Comparison of ENCODE assay signal across 10 mouse cellular contexts in genomic region chr4:84202231-84202630, GRCm38 (mm10).
DNase-seq lines count a peak whose midpoint lies in the region; ATAC-seq and TF ChIP-seq lines count a peak whose summit lies in the region.
"Had no signal": no experiment of that assay in that cellular context is flagged by ENCODE, and none has a peak within 500 bp of the region (broad histone marks: within the 10 kb centered on the region; RNA-seq: fewer than 3 reads in every experiment).

No protein-coding gene starts in this region.

- peak; percentile 31; the same call in 1 of the 2 replicates for ATAC-seq in embryonic facial prominence, embryonic 14.5 days (ENCODE audit: low read depth)
- ATAC-seq in hindbrain, embryonic 14.5 days (ENCODE audit: low FRiP score), result peak; percentile 67; the same call in 1 of the 2 replicates
- ATAC-seq in neural tube, embryonic 14.5 days (ENCODE audit: low read depth), result peak; percentile 67; the same call in 1 of the 2 replicates
- ATAC-seq in erythroid progenitor cell, adult 5-6 weeks (replicated peaks; ENCODE audit: low FRiP score, poor library complexity, severe bottlenecking), result no peak

- no peak for TF ChIP-seq CTCF in thymus, adult 2 months (IDR thresholded peaks at IDR 0.05; ENCODE audit: borderline replicate concordance, control insufficient read depth, extremely low read depth, insufficient read depth, low read length, poor library complexity)

- no peak overlapping the region for H3K9ac ChIP-seq in embryonic facial prominence, embryonic 14.5 days (ENCODE audit: low read depth, low read length)
- no peak overlapping the region for H3K9ac ChIP-seq in hindbrain, embryonic 14.5 days
- no peak overlapping the region for H3K9ac ChIP-seq in neural tube, embryonic 14.5 days (replicated peaks; ENCODE audit: low read depth, low read length)

- H3K4me2 ChIP-seq in embryonic facial prominence, embryonic 14.5 days (ENCODE audit: low read depth, low read length), result no peak overlapping the region
- H3K4me2 ChIP-seq in hindbrain, embryonic 14.5 days (replicated peaks), result no peak overlapping the region
- H3K4me2 ChIP-seq in neural tube, embryonic 14.5 days (ENCODE audit: low read depth, low read length), result no peak overlapping the region
- H3K4me2 ChIP-seq: heart, embryonic 11.5 days had no signal

- TF ChIP-seq POLR2A in thymus, adult 2 months (IDR thresholded peaks at IDR 0.05; ENCODE audit: control insufficient read depth, extremely low read depth, insufficient read depth, low read length, poor library complexity), result no peak

- H3K36me3 ChIP-seq in embryonic facial prominence, embryonic 14.5 days (ENCODE audit: control insufficient read depth, insufficient read depth, low read length), result no peaks in the 10 kb centered on the region
- no peaks in the 10 kb centered on the region for H3K36me3 ChIP-seq in hindbrain, embryonic 14.5 days (replicated peaks; ENCODE audit: control insufficient read depth, insufficient read depth)
- H3K36me3 ChIP-seq in neural tube, embryonic 14.5 days (ENCODE audit: control insufficient read depth, insufficient read depth, low read length), result no peaks in the 10 kb centered on the region
- H3K36me3 ChIP-seq in thymus, adult 2 months (ENCODE audit: control insufficient read depth, insufficient read depth, low read length), result no peaks in the 10 kb centered on the region

- H3K4me1 ChIP-seq in embryonic facial prominence, embryonic 14.5 days (ENCODE audit: control insufficient read depth, insufficient read depth, low read length), result peaks cover 8% of the 10 kb centered on the region; the same call in 1 of the 2 replicates
- H3K4me1 ChIP-seq in hindbrain, embryonic 14.5 days (replicated peaks; ENCODE audit: control insufficient read depth, insufficient read depth, low read length), result no peaks in the 10 kb centered on the region; the same call in 1 of the 2 replicates
- peaks cover 4% of the 10 kb centered on the region; the same call in 1 of the 2 replicates for H3K4me1 ChIP-seq in neural tube, embryonic 14.5 days (ENCODE audit: control insufficient read depth, insufficient read depth, low read length)
- H3K4me1 ChIP-seq in thymus, adult 2 months (replicated peaks; ENCODE audit: control insufficient read depth, insufficient read depth, low read length), result no peaks in the 10 kb centered on the region

- DNase-seq in heart, adult 11 months, result peak; percentile 86
- DNase-seq in heart, adult 9 months (ENCODE audit: low spot score in 2 of 2), result no peak
- DNase-seq in embryonic facial prominence, embryonic 14.5 days (ENCODE audit: low spot score), result peak; percentile 41
- DNase-seq in hindbrain, embryonic 14.5 days (ENCODE audit: low spot score), result peak; percentile 56
- no peak for DNase-seq in kidney, adult 11 months
- no peak for DNase-seq in thymus, adult 2 months
- DNase-seq: lung, postnatal 4 days had no signal

- H3K4me3 ChIP-seq in embryonic facial prominence, embryonic 14.5 days (ENCODE audit: low read depth, low read length), result no peak overlapping the region
- H3K4me3 ChIP-seq in hindbrain, embryonic 14.5 days (replicated peaks; ENCODE audit: low read length), result no peak overlapping the region
- no peak overlapping the region for H3K4me3 ChIP-seq in neural tube, embryonic 14.5 days (ENCODE audit: low read depth, low read length)
- no peak overlapping the region for H3K4me3 ChIP-seq in thymus, adult 2 months (ENCODE audit: control insufficient read depth, insufficient read depth, low read length)

- no peaks in the 10 kb centered on the region for H3K27me3 ChIP-seq in embryonic facial prominence, embryonic 14.5 days (replicated peaks; ENCODE audit: control insufficient read depth, insufficient read depth, low read length)
- H3K27me3 ChIP-seq in hindbrain, embryonic 14.5 days (ENCODE audit: control insufficient read depth, insufficient read depth, low read length), result no peaks in the 10 kb centered on the region
- H3K27me3 ChIP-seq in neural tube, embryonic 14.5 days (ENCODE audit: control insufficient read depth, insufficient read depth, low read length), result no peaks in the 10 kb centered on the region
- H3K27me3 ChIP-seq in thymus, adult 2 months (ENCODE audit: control insufficient read depth, insufficient read depth, low read length), result no peaks in the 10 kb centered on the region

- WGBS in embryonic facial prominence, embryonic 14.5 days, result 22% methylated on average over 2 of the region's 2 CpGs
- 6% methylated on average over 2 of the region's 2 CpGs for WGBS in hindbrain, embryonic 14.5 days
- WGBS in neural tube, embryonic 14.5 days, result 3% methylated on average over 2 of the region's 2 CpGs
- WGBS in thymus, adult 2 months, result 70% methylated on average over 2 of the region's 2 CpGs

- no peak overlapping the region for H3K27ac ChIP-seq in embryonic facial prominence, embryonic 14.5 days (replicated peaks; ENCODE audit: low read depth, low read length)
- no peak overlapping the region for H3K27ac ChIP-seq in hindbrain, embryonic 14.5 days
- no peak overlapping the region for H3K27ac ChIP-seq in neural tube, embryonic 14.5 days (ENCODE audit: low read depth, low read length)
- H3K27ac ChIP-seq in thymus, adult 2 months (ENCODE audit: control insufficient read depth, insufficient read depth, low read length), result no peak overlapping the region

- H3K9me3 ChIP-seq in embryonic facial prominence, embryonic 14.5 days (ENCODE audit: control insufficient read depth, low read length), result no peaks in the 10 kb centered on the region
- no peaks in the 10 kb centered on the region for H3K9me3 ChIP-seq in hindbrain, embryonic 14.5 days (ENCODE audit: control insufficient read depth, low read length)
- H3K9me3 ChIP-seq in neural tube, embryonic 14.5 days (ENCODE audit: control insufficient read depth, low read length), result no peaks in the 10 kb centered on the region

Comparison
In these comparisons a context has a peak if more than half of its experiments do, and no peak if none do; other contexts are left out.
1. DNase-seq: peak in heart, adult 11 months (single experiment), embryonic facial prominence, embryonic 14.5 days (single experiment) and hindbrain, embryonic 14.5 days (single experiment); none in heart, adult 9 months (0 of 2), kidney, adult 11 months (single experiment) and thymus, adult 2 months (single experiment).